Mouse (Mus musculus): Measurements from ENCODE around the gene Dynlt1a.
"Not testable (repeated sequence)": the region's sequence is repeated elsewhere in the genome, so short reads cannot be mapped to it uniquely, and the experiment has no call there.

Dynlt1a gene

DNA sequence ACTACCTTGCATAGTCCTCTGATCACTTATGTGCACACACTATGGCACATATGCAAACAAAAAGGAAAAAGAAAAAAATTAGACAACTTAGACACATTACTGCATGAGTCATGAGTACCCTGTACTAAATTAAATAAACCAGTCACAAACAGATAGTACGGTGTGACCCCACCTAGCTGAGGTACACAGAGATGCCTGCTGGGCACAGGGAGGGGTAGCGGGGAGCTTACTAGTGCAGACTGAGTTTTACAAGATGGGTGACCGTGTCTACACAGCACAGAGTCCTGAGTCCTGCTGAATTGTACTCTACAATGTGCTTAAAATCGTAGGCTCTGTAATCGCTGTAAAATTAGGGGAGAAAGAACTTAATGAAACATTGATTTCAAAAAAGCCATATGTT is 31.1 kb downstream of the Dynlt1a start:
- DNase-seq = not testable (repeated sequence)

DNA sequence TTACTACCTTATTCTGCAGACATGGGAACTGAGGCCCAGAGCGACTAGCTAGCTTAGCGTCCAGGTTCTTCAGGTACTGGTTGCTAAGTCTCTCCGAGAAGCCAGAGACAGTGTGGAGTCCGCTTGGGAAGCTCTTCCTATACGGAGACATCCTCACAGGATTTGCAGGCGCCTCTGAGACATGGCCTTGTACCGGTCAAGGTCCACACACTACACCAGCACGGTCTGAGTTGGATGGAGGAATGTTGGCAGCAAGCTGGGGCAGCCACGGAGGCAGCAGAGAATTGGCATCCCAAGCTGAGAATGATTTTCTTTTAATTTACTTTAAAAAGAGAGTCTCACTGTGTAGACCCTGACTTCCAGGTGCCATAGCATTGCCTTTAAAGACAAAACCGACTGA is 34.2 kb downstream of the Dynlt1a start:
- DNase-seq = not testable (repeated sequence)

DNA sequence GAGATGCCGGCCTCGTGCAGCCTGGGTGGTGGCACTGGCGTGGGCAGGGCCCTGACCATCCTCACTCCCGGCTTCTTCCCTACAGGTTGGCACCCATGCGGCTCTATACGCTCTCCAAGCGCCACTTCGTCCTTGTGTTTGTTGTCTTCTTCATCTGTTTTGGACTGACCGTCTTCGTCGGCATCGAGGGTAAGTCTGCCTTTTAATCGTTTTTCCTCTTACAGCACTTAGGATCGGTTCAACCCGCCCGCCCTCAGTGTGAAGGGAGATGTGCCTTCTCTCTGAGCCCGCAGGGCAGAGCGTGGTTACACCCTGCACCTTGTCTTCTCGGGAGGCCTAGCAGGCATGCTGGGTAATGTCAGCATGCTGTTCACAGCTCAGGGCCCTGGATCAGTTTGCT is 36.8 kb downstream of the Dynlt1a start:
- not testable (repeated sequence) for DNase-seq

DNA sequence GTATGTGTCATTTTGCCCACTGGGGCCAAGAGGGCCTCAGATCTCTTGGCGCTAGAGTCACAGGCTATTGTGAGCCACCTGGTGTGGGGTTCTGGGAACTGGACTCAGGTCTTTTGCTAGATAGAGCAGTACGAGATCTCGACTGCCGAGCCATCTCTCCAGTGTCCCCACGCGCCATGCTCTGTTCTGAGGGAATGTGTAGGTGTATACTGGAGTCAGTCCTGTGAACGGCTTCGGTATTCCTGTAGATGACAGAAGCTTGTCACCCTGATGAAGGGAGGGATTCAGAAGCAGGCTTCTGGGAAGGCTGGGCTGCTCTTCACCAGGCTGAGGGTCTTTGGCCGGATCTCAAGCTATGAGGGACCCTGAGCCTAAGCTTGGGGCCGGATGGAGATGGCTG is 37.5 kb downstream of the Dynlt1a start:
- not testable (repeated sequence) for DNase-seq

DNA sequence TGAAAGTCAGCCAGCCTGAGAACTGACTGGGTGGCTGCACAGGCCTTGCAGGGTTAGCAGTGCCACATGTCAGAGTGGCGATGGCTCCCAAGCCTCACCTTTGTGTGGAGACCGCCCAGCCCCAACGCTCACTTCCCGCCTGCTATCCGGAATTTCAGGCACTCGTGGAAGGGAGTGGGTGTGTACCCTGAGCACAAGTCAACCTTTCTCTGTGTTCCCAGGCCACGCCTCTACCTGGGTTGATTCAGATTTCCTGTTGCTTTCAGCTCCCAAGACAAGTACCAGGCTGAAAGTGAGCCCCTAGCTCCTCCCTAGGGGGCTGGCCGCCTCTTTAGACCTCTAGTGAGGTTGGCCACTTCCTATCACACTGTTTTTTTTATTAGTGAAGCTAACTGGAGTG is 38.1 kb downstream of the Dynlt1a start:
- not testable (repeated sequence) for DNase-seq

DNA sequence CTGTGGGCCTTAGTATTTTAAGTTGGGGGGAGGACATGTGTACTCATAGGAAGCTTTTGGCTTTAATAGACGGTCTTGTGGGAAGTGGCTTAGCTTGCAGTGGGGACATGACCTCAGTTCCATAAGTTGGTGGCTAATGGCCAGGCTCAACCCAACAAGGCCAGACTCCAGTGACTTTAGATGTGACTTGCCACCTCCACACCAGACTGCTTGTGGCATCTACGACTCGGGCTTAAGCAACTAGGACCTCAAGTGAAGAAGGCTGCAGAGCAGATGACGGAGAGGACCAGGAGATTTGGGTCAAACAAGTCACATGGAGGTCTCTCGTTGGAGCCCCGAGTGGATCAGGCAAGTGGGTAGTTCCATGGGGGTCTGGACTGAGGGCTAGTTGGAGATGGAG is 42.6 kb downstream of the Dynlt1a start:
- DNase-seq = not testable (repeated sequence)

DNA sequence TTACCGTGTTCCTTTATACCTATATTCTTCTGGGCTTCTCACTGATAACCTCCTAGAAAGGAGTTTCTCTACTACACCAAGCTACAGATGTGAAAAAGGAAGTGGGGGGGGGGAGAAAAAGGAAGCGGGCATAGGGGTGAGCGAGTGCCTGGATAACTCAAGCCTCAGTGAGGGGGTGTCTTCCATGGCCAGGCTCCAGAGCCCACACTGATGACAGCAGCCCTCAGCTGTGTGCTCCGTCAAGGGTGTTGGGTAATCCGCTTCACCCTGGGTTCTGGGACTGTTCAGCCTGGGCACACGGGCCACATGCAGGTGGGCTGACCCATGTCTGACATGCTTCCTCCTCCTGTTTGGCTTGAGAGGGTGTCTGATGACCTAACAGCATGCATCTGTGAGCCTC is 45.3 kb downstream of the Dynlt1a start:
- DNase-seq = not testable (repeated sequence)

DNA sequence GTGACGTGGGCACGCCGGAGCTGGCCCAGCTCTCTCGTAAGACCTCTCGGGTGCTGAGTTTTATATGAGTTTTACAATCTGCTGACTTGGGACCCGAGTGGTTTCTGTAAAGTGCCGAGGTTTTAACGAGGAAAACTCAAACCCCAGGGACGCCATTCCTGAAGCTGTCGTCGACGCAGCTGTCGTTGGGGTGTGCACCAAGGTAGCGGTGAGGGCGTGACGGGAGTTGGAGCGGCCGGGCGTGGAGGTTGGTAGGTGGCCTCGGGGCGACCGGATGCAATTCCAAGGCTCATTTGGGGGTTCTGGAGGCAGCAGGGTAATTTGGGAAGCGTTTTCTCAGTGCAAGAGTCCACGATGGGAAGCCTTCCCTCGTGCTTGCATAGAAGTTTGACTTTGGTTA is 46.5 kb downstream of the Dynlt1a start:
- DNase-seq = not testable (repeated sequence)

DNA sequence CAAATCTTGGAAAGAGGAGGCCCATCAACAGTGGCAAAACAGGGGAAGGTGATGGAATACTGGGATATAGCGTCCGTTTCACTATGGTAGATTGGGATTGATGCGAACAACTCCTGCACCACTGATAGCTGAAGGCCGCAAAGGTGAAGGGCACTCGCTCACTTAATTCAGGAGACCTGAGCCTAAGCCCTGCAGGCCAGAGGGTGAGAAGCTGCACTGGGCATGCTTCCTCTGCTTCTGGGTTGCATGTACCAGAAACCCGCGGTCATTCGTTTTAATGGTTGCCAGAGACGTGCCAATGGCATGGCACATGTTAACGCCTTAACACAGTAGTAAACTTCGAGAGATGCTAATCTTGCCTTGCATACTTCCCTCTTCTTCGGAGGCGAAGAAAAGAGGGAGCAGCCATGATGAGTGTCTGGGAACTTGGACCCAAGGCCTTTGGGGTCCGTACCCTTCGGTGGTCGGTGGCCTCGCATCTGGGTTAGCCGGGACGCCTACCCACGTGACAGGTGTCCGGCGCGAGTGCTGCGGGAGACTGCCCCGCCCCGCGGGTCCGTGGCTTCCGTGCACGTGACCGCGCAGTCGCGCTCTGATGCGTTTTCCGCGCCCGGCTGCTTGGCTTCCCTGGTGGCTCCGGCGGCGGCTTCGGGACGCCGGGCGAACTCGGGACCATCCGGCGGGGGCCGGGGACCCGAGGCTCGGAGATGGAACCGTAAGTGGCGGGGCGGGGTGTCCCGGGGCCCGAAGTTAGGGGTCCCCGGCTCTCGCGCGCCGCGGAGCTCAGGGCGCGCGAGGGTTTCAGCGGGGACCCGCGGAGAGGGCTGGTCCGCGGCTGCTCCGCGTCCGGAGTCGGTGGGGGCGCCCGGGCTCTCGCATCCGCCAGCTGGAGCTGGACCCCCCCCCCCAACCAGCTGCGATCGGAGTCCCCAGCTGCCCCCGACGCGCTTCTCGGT is 47.1 kb downstream of the Dynlt1a start:
- peak; percentile 55 for DNase-seq

DNA sequence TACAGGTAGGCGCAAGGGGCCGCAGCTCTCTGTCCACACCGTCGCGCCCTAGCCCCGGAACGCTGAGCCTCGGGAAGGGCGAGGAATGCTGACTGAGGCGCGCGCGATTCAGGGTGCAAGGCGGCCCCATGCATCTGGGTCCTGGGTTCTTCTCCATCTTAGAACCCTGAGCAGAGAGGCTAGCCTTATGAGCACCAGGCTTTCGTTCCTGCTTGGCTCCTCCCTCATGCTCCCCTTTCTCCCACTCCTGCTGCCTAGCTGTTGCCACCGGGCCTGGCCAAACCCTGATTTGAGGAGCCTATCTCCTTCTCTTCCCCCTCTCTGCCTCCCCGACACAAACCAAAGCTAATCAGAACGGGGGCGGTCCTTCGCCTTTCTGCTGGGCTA is 60.2 kb downstream of the Dynlt1a start:
- not testable (repeated sequence) for DNase-seq

DNA sequence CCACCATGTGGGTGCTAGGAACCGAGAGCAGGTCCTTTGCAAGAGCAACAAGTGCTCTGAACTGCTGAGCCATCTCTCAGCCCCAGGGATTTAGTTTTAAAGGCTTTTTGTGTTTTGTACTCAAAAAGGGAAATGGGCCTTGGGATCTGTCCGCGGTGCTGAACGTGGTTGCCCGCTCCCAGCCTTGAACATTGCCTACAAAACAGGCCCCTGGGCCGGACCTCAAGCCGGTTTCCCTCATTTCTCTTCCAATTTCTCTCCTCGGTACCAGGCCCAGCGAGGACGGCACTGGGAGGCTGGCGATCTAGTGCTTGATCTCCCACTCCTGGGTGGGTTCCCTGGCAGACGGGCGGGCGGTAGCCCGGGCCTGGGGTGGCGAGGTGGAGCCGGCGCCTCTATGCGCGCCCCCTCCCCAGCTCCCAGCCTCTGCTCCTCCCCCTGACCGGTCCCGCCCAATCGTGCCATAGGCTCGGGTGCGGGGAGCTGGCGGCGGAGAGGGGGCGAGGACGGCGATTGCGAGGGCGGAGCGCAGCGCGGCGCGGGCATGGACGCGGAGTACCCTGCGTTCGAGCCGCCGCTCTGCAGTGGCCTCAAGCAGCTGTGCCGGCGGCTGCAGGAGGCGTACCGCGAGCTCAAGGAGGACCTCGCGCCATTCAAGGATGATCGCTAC is 60.8 kb downstream of the Dynlt1a start, which contains the start of gene Tmem181a:
Gene Tmem181a (plus strand): TSS at position 461 of the 670 bp plus-strand sequence.
- DNase-seq = not testable (repeated sequence)
